Mouse (Mus musculus) 3T3-L1 (cell line): ENCODE data around the gene Dyrk3.
A peak's percentile ranks its signal among the peaks of the same experiment; 100 is the strongest.
"Not testable (repeated sequence)": the region's sequence is repeated elsewhere in the genome, so short reads cannot be mapped to it uniquely, and the experiment has no call there.

Source experiments
- DNase-seq: peaks from one replicate; pipeline ENCODE4 v3.0.0-alpha.2; 2015; ENCODE audit warnings: low read depth, low spot score

Gene Dyrk3

GRCm38 (mm10) chr1:131155456-131155855 is 17.3 kb upstream of the Dyrk3 start:
- DNase-seq: peak; percentile 70

- DNase-seq: peak; percentile 90
These were observed 15.0 kb upstream of the Dyrk3 start, which contains the start of gene Eif2d for GRCm38 (mm10) chr1:131153018-131153629. Eif2d (plus strand) TSS chr1:131153181.

GRCm38 (mm10) chr1:131149496-131149895 is 11.4 kb upstream of the Dyrk3 start:
- DNase-seq: no peak

GRCm38 (mm10) chr1:131146181-131146614 is 8.1 kb upstream of the Dyrk3 start:
- no peak for DNase-seq

- not testable (repeated sequence) for DNase-seq
These were observed 7.1 kb upstream of the Dyrk3 start for GRCm38 (mm10) chr1:131145222-131145621.

- no peak for DNase-seq
These were observed 4.3 kb upstream of the Dyrk3 start for GRCm38 (mm10) chr1:131142472-131142871.

- DNase-seq: peak; percentile 56
These were observed 3.3 kb upstream of the Dyrk3 start for GRCm38 (mm10) chr1:131141449-131141848.

GRCm38 (mm10) chr1:131139102-131140095 is 1.3 kb upstream of the Dyrk3 start:
- DNase-seq: peak; percentile 76

- DNase-seq: no peak
These were observed 422 bp downstream of the Dyrk3 start for GRCm38 (mm10) chr1:131137717-131138118.

- no peak for DNase-seq
These were observed 1.0 kb downstream of the Dyrk3 start for GRCm38 (mm10) chr1:131137111-131137510.

GRCm38 (mm10) chr1:131135960-131136629 is 2.0 kb downstream of the Dyrk3 start:
- DNase-seq: no peak

- DNase-seq: peak; percentile 75
These were observed 3.1 kb downstream of the Dyrk3 start for GRCm38 (mm10) chr1:131134942-131135522.

GRCm38 (mm10) chr1:131134231-131134630 is 3.9 kb downstream of the Dyrk3 start:
- DNase-seq: no peak

GRCm38 (mm10) chr1:131125987-131126744 is 12.0 kb downstream of the Dyrk3 start:
- peak; percentile 95 for DNase-seq

- peak; percentile 79 for DNase-seq
These were observed 14.4 kb downstream of the Dyrk3 start for GRCm38 (mm10) chr1:131123522-131124265.

GRCm38 (mm10) chr1:131121987-131122386 is 16.2 kb downstream of the Dyrk3 start:
- DNase-seq: no peak

- no peak for DNase-seq
These were observed 19.1 kb downstream of the Dyrk3 start for GRCm38 (mm10) chr1:131119026-131119425.

- peak; percentile 72 for DNase-seq
These were observed 19.6 kb downstream of the Dyrk3 start for GRCm38 (mm10) chr1:131118530-131118929.

- DNase-seq: no peak
These were observed 21.6 kb downstream of the Dyrk3 start for GRCm38 (mm10) chr1:131116430-131117011.

GRCm38 (mm10) chr1:131115932-131116331 is 22.2 kb downstream of the Dyrk3 start:
- peak; percentile 91 for DNase-seq
